Mouse (Mus musculus) cerebellum, postnatal 10 days (tissue): ENCODE data around the gene Stpg2.
"Not testable (repeated sequence)": the region's sequence is repeated elsewhere in the genome, so short reads cannot be mapped to it uniquely, and the experiment has no call there.

Experiments
- DNase-seq, 2 experiments: peaks; one replicate each; pipeline ENCODE4 v3.0.0; 2021; ENCODE audit warnings: mixed read lengths in 2 of 2

Gene Stpg2

DNA sequence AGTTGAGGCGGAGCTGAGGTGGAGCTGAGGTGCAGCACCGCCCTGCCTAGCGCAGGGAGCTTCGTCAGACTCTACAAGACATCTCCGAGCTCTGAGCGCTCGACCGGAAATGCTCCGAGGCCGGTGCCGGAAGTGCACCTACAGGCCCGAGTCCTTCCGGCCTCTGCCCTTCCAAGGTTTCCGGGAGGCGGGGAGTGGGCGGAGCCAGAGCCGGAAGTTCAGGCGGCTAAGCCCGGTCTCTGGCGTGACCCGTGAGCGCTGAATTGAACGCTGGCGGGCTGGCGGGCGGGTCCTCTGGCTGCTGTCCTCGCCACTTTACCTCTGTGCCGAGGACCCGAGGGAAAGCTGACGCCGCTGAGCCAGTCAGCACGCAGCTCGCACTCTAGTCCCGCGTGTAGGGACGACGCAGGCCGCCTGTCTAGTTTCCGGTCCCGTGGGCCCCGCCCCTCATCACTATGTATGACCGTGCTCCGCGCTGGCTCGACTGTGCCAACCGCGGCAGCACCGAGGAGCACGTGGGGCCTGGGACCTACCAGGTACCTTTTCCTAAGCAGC is at the start of gene Stpg2:
Gene Stpg2 (plus strand): TSS at position 251 of the 555 bp plus-strand sequence.
- DNase-seq, result peak; percentile 98

GRCm38 (mm10) chr3:139162146-139162545 is 43.3 kb upstream of the Stpg2 start:
- no peak for DNase-seq

- DNase-seq, result no peak
Measured at GRCm38 (mm10) chr3:139162658-139163057, 42.8 kb upstream of the Stpg2 start.

DNA sequence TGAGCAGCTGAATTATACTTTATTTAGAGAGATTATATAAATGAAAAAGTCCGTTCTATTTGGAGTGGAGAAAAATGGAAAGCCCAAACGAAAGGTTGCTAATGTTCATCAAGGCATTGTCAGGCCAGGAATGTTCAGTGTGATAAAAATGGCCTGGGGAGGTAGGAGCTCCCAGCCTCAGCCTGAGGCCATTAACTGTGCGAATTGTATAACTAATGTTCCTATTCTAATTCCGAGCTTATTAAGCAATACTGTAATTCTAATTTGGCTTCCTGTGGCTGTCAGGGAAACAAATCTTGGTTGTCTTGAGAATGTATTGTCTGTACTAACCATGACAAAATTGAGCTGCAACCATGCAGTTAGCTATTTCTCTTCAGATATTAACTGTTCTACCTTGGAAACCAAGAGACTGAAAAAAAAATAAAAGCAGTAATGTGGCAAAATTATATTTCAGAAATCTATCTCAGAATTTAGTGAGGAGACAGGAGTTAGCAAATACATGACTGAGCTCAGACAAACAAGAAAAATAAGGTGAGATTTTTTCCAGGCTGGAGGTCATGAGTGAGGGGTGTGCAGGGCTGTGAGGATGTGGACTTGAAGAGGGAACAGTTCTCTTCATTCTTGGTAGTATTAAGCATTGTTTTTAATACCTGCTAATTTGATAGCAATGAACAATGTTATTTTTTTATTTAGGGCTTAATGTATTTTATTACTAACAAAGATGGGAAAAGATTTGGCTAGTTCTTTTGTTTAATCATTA is 36.8 kb upstream of the Stpg2 start:
- no peak for DNase-seq

DNA sequence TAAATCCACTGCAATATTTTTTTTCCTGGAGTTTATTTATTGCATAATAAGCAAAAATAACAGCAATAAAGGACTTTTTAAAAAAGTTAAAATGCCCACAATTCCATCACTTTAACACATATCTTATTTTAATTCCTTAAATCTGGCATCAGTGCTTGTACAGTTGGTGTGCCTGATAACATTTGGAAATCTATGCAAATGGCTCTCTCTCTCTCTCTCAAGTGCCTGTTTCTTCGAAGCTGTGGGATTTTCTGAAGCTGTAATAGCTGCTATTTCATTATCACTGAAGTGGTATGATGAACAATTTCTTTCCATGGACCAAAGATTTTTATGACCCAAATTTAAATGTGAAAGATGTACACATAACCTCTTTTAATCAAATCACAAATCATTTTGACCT is 35.8 kb upstream of the Stpg2 start:
- no peak for DNase-seq

DNA sequence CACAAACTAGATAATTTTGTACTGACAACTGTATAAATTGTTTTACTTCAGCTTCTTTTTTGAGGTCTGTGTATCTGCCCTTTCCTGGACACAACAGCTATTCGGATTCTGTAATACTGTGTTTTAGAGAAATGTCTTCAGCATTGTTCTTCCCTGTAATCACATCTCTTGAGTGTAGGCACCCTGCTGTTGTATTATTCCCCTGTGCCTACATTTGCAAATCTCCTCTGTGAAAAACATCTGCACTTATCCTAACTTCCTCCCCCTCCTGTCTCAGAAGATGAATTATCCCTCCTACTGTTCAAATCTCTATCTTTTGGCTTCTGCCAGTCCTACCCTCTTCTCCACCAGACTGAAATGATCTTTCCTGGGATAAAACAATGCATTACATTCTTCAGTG is 28.6 kb upstream of the Stpg2 start:
- DNase-seq, result no peak

GRCm38 (mm10) chr3:139191541-139191940 is 14.0 kb upstream of the Stpg2 start:
- no peak for DNase-seq

GRCm38 (mm10) chr3:139193917-139194316 is 11.6 kb upstream of the Stpg2 start:
- DNase-seq, result no peak

GRCm38 (mm10) chr3:139198412-139198811 is 7.1 kb upstream of the Stpg2 start:
- DNase-seq, result no peak

GRCm38 (mm10) chr3:139200324-139200723 is 5.2 kb upstream of the Stpg2 start:
- DNase-seq, result no peak

GRCm38 (mm10) chr3:139216945-139217344 is 11.5 kb downstream of the Stpg2 start:
- no peak for DNase-seq

- no peak for DNase-seq
Measured at GRCm38 (mm10) chr3:139225123-139225522, 19.6 kb downstream of the Stpg2 start.

DNA sequence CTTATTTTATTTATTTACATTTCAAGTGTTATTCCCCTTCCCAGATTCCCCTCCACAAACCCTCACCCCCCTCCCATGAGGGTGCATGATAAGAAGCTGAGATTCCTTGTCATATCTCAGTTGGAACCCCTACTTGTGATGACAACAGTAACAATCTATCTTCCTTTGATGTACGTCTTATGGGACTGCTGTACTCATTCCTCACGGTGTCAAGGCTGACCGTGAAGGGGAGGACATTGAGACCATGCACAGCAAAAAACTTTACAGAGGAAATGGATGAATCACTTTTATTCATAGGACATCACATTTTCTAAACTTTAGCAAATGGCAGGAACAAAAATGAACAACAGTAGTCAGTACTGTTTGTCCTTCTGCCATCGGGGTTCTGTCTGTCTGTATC is 21.3 kb downstream of the Stpg2 start:
- no peak for DNase-seq

DNA sequence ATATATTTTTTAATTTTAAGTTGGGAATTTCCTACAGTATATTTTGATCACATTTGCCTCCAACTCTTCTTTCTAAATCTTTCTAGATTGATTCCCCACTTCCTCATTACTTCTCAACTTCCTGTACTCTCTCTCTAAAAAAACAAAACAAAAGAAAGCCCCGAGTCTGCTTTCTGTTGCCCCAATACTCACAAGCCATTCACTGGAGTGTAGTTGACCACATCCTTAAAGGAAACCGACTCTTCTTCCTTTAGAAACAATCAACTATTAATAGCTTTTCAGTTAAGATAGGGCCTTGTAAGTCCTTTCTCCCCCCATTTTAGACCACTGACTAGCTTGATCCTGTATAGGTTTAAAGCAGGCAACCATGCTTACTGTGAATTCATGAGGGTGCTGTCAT is 39.7 kb downstream of the Stpg2 start:
- no peak for DNase-seq

DNA sequence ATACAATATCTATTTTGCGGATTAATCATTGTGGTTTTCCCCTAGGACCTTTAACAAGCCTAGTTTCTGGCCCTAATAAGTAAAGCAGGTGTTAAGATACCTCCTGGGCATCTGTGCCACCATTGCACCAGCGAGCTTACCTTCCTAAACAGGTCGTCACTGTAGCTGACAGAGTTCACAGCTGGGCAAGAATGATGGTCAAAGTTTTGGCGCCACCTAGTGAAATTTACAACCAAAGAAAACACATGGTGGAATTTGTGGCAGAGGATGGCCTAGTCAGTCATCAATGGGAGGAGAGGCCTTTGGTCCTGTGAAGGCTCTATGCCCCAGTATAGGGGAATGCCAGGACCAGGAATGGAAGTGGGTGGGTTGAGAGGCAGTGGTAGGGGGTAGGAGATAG is 41.0 kb downstream of the Stpg2 start:
- DNase-seq, result peak; percentile 6 to 10

DNA sequence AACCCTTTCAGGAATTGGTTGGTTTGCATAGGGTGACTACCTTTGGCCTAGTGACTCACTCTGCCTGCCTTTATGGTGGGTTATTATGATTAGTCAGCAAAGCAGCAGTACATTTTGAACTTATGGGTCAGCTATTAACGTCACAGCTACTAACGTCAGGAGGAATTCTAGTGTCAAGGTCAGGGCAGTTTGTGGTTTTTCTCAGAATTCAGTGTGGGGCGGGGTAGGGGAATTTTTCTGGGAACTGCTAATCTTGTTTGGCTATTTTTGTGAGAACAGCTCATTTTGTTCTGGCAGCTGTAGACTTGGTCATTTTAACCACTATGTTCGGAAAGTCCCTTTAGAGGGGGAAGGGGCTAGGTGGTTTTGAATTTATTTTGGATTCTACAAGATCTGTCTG is 56.9 kb downstream of the Stpg2 start:
- DNase-seq, result not testable (repeated sequence)

DNA sequence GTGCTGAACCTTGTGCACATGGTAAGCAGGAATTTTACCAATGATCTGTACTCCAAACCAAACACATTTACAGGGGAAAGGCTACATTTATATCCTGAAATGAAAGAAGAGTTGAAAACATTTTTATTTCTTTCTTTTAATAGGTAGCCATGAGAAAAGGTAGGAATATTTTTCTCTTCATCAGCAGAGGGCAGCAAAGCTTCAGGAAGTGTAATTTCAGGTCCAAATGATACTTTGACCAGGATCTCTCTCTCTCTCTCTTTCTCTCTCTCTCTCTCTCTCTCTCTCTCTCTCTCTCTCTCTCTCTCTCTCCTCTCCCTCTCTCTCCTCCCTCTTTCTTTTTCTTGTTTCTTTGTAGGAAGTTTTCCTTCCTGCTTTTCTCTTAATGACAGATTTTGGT is 92.4 kb downstream of the Stpg2 start:
- DNase-seq, result peak; percentile 52 to 70

GRCm38 (mm10) chr3:139308078-139308809 is 102.8 kb downstream of the Stpg2 start:
- peak; percentile 4 to 10 for DNase-seq

DNA sequence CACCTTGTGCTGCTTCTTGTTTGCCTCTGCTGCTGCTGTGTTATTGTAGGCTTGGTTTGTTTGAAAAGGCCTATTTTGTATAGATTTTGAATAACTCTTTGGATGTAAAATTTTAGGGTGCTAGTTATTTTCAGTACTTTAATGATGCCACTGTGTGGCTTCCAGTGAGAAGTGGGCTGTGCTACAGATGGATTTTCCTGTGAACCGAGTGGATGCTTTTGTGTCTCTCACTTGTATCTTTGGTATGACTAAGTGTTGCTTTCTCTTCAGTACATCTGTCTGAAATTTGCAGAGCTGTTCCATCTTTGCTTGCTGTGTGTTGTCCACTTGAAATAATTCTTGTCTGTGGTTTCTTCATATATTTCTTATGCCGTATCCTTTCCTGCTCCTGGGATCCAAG is 106.2 kb downstream of the Stpg2 start:
- no peak for DNase-seq

GRCm38 (mm10) chr3:139380494-139380893 is 175.0 kb downstream of the Stpg2 start:
- no peak for DNase-seq

DNA sequence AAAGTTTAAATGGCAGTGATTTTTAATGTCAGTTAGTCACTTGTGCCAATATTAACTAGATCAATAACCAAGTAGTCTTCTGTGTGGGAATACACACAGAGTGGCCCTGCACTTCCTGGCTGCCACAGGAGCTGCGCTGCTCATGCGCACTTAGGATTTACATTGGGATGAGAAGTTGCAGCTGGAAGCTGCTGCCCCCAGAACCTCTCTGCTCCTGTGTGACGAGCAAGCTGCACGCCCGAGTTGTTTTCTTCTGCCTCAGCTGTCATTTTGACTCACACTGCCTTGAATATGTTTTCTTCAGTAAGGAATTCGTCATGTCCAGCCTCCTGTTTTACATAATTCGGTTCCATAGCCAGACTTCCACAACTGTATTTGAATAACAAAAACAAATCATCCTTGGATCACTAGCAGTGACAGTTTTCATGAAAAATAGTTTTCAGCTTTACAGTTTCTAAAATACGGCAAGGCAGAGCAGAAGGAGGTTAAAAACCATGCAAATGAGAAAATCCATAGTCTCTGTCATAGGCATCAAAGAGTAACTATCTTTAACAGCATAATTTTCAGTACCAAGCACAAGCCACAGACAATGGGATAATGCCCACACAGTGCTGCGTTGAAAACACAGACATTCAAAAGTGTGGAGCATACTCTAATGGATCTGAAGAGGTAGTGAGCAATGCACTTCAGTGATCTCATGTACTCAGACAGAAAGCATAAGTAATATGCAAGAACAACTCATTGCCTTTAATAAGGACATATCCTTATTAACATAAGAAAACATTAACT is 191.8 kb downstream of the Stpg2 start:
- DNase-seq, result no peak

DNA sequence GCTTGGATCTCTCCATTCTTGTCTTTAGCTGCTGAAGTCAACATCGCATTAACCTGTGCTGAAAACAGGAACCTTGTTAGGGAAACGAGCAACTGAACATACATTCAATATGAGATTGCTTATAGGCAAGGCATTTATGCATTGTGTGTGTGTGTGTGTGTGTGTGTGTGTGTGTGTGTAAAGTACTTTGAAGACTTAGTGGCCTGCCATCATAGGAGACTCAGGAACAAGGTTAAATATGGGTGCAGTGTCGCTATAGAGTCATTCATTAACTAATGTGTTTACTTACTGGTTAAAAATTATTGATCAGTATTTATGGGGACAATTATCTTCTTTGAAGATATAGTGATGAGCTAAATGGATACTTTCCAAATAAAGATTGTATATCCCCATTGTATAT is 199.2 kb downstream of the Stpg2 start:
- DNase-seq, result no peak

GRCm38 (mm10) chr3:139419142-139419541 is 213.6 kb downstream of the Stpg2 start:
- DNase-seq, result no peak
